ENCODE assay signal across 33 mouse cellular contexts in the genomic region with DNA sequence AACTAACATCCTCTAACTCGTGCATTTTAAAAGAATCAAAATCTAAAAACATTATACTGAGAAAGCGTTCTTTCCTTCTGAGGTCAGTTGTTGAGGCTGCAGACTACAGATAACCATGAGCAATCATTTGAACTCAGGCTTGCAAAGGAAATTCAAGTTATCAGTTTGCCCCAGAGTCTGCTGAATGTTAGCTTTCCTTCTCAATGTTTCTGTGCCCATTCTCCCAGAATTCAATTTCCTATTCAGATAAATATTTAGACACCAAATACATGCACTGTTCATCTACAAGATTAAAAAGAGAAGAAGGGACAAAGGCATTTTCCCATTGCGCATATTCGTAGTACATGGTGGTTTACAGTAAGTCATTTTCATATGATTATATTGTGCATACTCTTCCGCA.
A peak's percentile ranks its signal among the peaks of the same experiment; 100 is the strongest.
DNase-seq lines count a peak whose midpoint lies in the region; ATAC-seq lines count a peak whose summit lies in the region.
"Had no signal": no experiment of that assay in that cellular context is flagged by ENCODE, and none has a peak within 500 bp of the region (broad histone marks: within the 10 kb centered on the region; RNA-seq: fewer than 3 reads in every experiment).

No protein-coding gene starts in this region.

- peak overlapping the region; percentile 48; the same call in 1 of the 2 replicates for H3K27ac ChIP-seq in liver, embryonic 15.5 days (replicated peaks)
- H3K27ac ChIP-seq in forebrain, embryonic 16.5 days (ENCODE audit: low read length) = no peak overlapping the region
- H3K27ac ChIP-seq: embryonic facial prominence, embryonic 12.5 days; hindbrain, embryonic 12.5 days; hindbrain, postnatal 0 days; intestine, embryonic 15.5 days; limb, embryonic 10.5 days; limb, embryonic 15.5 days; lung, embryonic 15.5 days; stomach, embryonic 15.5 days had no signal

- H3K36me3 ChIP-seq in erythroblast, embryonic 14.5 days (ENCODE audit: control insufficient read depth) = no peaks in the 10 kb centered on the region
- H3K36me3 ChIP-seq in liver, embryonic 15.5 days (replicated peaks) = no peaks in the 10 kb centered on the region
- no peaks in the 10 kb centered on the region for H3K36me3 ChIP-seq in forebrain, embryonic 16.5 days (ENCODE audit: control insufficient read depth, insufficient read depth)
- H3K36me3 ChIP-seq: embryonic facial prominence, embryonic 12.5 days; hindbrain, embryonic 12.5 days; intestine, embryonic 15.5 days; limb, embryonic 10.5 days; limb, embryonic 15.5 days; lung, embryonic 15.5 days; stomach, embryonic 15.5 days had no signal

- peak; percentile 58 for DNase-seq in c-Kit-positive CD71-positive TER-119-positive erythroid progenitor cells, embryonic 14.5 days (ENCODE audit: low spot score)
- no peak for DNase-seq in adrenal gland, postnatal 4 days (ENCODE audit: low spot score in 2 of 2)
- DNase-seq in left cerebral cortex, postnatal 14 days (ENCODE audit: low spot score in 2 of 2) = no peak
- DNase-seq: adrenal gland, adult 2 months; adrenal gland, postnatal 36 days; cerebellum, adult 11 months; cerebellum, adult 9-10 months; cerebellum, postnatal 36 days; embryo, embryonic 11 days; gastrocnemius, postnatal 25 days; heart, adult 18-20 months; heart, postnatal 36 days; kidney, adult 2 months; kidney, postnatal 10 days; layer of hippocampus, postnatal 36 days; midbrain, embryonic 14.5 days; right cerebral cortex, postnatal 25 days; thymus, postnatal 14 days had no signal

- no peaks in the 10 kb centered on the region for H3K9me3 ChIP-seq in erythroblast, embryonic 14.5 days (ENCODE audit: control insufficient read depth, low read length)
- H3K9me3 ChIP-seq in liver, embryonic 15.5 days (replicated peaks) = no peaks in the 10 kb centered on the region
- no peaks in the 10 kb centered on the region for H3K9me3 ChIP-seq in forebrain, embryonic 16.5 days (ENCODE audit: control insufficient read depth, low read length)
- H3K9me3 ChIP-seq: embryonic facial prominence, embryonic 12.5 days; hindbrain, embryonic 12.5 days; intestine, embryonic 15.5 days; limb, embryonic 10.5 days; limb, embryonic 15.5 days; lung, embryonic 15.5 days; stomach, embryonic 15.5 days had no signal

- no peaks in the 10 kb centered on the region for H3K27me3 ChIP-seq in erythroblast, embryonic 14.5 days (ENCODE audit: control insufficient read depth)
- no peaks in the 10 kb centered on the region for H3K27me3 ChIP-seq in liver, embryonic 15.5 days
- no peaks in the 10 kb centered on the region for H3K27me3 ChIP-seq in forebrain, embryonic 16.5 days (replicated peaks; ENCODE audit: control insufficient read depth, insufficient read depth, low read length)
- H3K27me3 ChIP-seq: CH12.LX; embryonic facial prominence, embryonic 12.5 days; hindbrain, embryonic 12.5 days; intestine, embryonic 15.5 days; limb, embryonic 15.5 days; lung, embryonic 15.5 days; stomach, embryonic 15.5 days had no signal

- H3K9ac ChIP-seq in liver, embryonic 15.5 days = no peak overlapping the region
- H3K9ac ChIP-seq in forebrain, embryonic 16.5 days (replicated peaks; ENCODE audit: low read depth, low read length) = no peak overlapping the region
- H3K9ac ChIP-seq: embryonic facial prominence, embryonic 12.5 days; hindbrain, embryonic 12.5 days; intestine, embryonic 15.5 days; limb, embryonic 15.5 days; lung, embryonic 15.5 days; stomach, embryonic 15.5 days had no signal

- 33% methylated on average over 5 of the region's 5 CpGs for WGBS in liver, embryonic 15.5 days (ENCODE audit: insufficient replicate concordance)
- 93% methylated on average over 5 of the region's 5 CpGs for WGBS in forebrain, embryonic 16.5 days

- H3K4me1 ChIP-seq in erythroblast, embryonic 14.5 days (ENCODE audit: control insufficient read depth) = peaks cover 20% of the 10 kb centered on the region
- H3K4me1 ChIP-seq in liver, embryonic 15.5 days (replicated peaks) = peaks cover 4% of the 10 kb centered on the region
- H3K4me1 ChIP-seq in forebrain, embryonic 16.5 days (replicated peaks; ENCODE audit: control insufficient read depth, insufficient read depth, low read length) = peaks cover 3% of the 10 kb centered on the region; the same call in 1 of the 2 replicates
- H3K4me1 ChIP-seq: embryonic facial prominence, embryonic 12.5 days; hindbrain, embryonic 12.5 days; intestine, embryonic 15.5 days; limb, embryonic 10.5 days; limb, embryonic 15.5 days; lung, embryonic 15.5 days; stomach, embryonic 15.5 days had no signal

- H3K4me2 ChIP-seq in liver, embryonic 15.5 days = peak overlapping the region; percentile 7; the same call in 1 of the 2 replicates
- no peak overlapping the region for H3K4me2 ChIP-seq in forebrain, embryonic 16.5 days (ENCODE audit: low read length)
- H3K4me2 ChIP-seq: embryonic facial prominence, embryonic 12.5 days; heart, embryonic 11.5 days; hindbrain, embryonic 12.5 days; intestine, embryonic 15.5 days; limb, embryonic 15.5 days; lung, embryonic 15.5 days; stomach, embryonic 15.5 days had no signal

- ATAC-seq in erythroblast, adult 5-6 weeks (replicated peaks; ENCODE audit: low FRiP score, poor library complexity, severe bottlenecking) = no peak
- peak; percentile 86 for ATAC-seq in liver, embryonic 15.5 days (ENCODE audit: insufficient read depth)
- ATAC-seq in forebrain, embryonic 16.5 days = no peak
- ATAC-seq: activated CD4-positive, CD25-positive, alpha-beta regulatory T cell, adult 4 months; hindbrain, postnatal 0 days; intestine, embryonic 15.5 days had no signal

- H3K4me3 ChIP-seq in erythroblast, embryonic 14.5 days (replicated peaks) = peak overlapping the region; percentile 10
- H3K4me3 ChIP-seq in liver, embryonic 15.5 days (replicated peaks) = no peak overlapping the region
- H3K4me3 ChIP-seq in forebrain, embryonic 16.5 days (replicated peaks; ENCODE audit: low read length) = no peak overlapping the region
- H3K4me3 ChIP-seq: embryonic facial prominence, embryonic 12.5 days; hindbrain, embryonic 12.5 days; intestine, embryonic 15.5 days; limb, embryonic 10.5 days; limb, embryonic 15.5 days; lung, embryonic 15.5 days; stomach, embryonic 15.5 days had no signal

- intact Hi-C loops in left cerebral cortex, postnatal 14 days (cut with DNase I) = no loop called here
